Mouse (Mus musculus): ENCODE results near the gene Mrps31. TPM values are rescaled to one million over a fixed set of nuclear protein-coding genes. Genes with fewer than 3 reads are reported as not detected.

Gene Mrps31
- polyA plus RNA-seq, 1 experiment from 2014 or later: 33.9 TPM

DNA sequence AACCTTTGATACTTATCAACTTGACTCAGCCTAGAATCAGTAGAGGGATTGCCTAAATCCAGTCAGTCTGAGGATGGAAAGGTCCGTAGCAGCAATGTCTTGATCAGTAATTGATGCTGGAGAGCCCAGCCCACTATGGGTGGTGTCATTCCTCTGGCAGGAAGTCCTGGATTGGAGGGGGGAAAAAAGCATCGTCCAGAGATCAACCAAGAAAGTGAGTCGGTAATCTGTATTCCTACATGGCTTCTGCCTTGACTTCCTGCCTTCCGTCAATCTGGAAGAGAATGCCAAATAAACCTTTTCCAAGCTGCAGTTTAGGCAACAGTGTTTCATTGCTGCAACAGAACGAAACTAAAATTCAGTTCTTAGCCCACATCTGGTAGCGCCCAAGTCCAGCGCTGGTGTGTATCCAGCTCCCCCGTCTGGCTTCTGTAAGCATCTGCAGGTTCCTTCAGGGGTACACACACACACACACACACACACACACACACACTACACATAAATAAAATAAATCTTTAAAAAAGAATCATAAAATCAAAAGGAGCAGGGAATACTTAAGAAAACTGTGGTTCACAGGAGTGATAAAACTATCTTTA lies 11.8 kb upstream of the Mrps31 start:
- Histone ChIP-seq H3K9me3 (no peaks in the 10 kb centered on the region), H3K4me3 (peak overlapping the region; percentile 69; the same call in 1 of the 2 replicates), H3K9ac (replicated peaks) (no peak overlapping the region; the same call in 1 of the 2 replicates), H3K36me3 (no peaks in the 10 kb centered on the region), H3K27ac (replicated peaks) (no peak overlapping the region), H3K27me3 (no peaks in the 10 kb centered on the region), H3K4me1 (peaks cover 14% of the 10 kb centered on the region), H3K4me2 (replicated peaks) (peak overlapping the region; percentile 64)
- 87% methylated on average over 8 of the region's 8 CpGs for WGBS
- ATAC-seq (replicated peaks): no peak

DNA sequence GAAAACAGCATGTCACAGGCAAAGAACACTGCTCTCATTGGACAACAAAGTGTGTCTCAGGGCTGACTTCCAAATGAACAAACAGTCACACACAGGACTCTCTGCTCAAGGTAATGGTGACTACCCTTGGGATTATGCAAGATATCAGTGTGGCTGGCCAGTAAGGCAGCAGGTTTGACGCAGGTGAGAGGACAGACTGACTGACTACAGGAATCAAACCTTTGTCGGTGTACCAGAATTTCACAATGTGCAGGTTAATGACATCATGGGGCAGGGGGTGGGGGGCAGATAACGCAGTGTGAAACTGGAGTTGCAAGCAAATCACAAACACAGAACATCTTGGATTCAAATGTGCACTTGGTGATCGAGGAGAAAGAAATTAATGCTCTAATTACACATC lies 10.6 kb upstream of the Mrps31 start:
- no peak overlapping the region for H3K4me2 ChIP-seq (replicated peaks)
- ATAC-seq (replicated peaks): no peak
- 92% methylated on average over 4 of the region's 4 CpGs for WGBS
- no peaks in the 10 kb centered on the region for H3K9me3 ChIP-seq
- no peaks in the 10 kb centered on the region for H3K27me3 ChIP-seq
- H3K4me1 ChIP-seq: peaks cover 14% of the 10 kb centered on the region
- H3K36me3 ChIP-seq: no peaks in the 10 kb centered on the region
- no peak overlapping the region for H3K27ac ChIP-seq (replicated peaks)
- H3K9ac ChIP-seq (replicated peaks): no peak overlapping the region
- H3K4me3 ChIP-seq: no peak overlapping the region

DNA sequence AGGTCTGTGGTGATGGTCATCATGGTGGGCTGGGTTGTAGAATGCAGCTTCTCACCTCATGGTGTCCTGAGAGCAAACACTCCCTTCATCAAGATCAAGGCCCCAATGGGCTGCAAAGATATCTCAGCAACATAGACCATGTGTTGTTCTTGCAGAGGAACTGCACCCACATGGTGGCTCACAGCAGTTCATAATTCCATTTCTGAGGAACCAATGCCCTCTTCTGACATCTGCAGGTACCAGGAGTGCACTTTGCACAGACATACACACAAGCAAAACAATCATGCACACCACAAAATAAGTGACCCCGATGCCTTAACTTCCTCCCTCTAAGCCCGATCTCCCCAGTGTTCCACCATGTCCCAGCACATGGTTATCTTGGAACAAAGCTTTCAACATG lies 7.9 kb upstream of the Mrps31 start:
- no peak overlapping the region for H3K4me2 ChIP-seq (replicated peaks)
- no peaks in the 10 kb centered on the region for H3K9me3 ChIP-seq
- no peaks in the 10 kb centered on the region for H3K36me3 ChIP-seq
- peaks cover 7% of the 10 kb centered on the region; the same call in 1 of the 2 replicates for H3K4me1 ChIP-seq
- H3K9ac ChIP-seq (replicated peaks): no peak overlapping the region
- no peak overlapping the region for H3K4me3 ChIP-seq
- no peak for ATAC-seq (replicated peaks)
- H3K27me3 ChIP-seq: no peaks in the 10 kb centered on the region
- WGBS: 94% methylated on average over 2 of the region's 2 CpGs
- no peak overlapping the region for H3K27ac ChIP-seq (replicated peaks)

DNA sequence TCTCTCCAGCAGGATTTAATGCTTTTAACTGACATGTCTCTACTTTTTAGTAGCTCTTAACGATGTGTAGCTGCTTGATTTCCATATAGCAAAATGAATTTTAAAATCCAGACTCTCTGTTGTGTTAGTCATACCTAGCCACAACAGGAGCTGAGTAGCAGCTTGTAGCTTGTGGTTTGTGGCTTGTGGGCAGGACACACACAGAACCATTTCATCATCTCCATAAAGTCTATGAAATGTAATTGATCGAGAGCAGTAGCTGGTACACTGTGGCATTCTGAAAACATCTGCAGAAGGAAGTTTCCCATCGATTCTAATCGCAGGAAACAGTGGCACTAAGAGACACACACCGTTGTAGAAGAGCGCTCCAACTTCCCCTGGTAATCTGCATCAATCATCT lies 5.4 kb upstream of the Mrps31 start:
- no peak overlapping the region for H3K4me3 ChIP-seq
- H3K27ac ChIP-seq (replicated peaks): no peak overlapping the region
- no peaks in the 10 kb centered on the region for H3K9me3 ChIP-seq
- H3K4me2 ChIP-seq (replicated peaks): no peak overlapping the region
- 81% methylated on average over 6 of the region's 6 CpGs for WGBS
- no peaks in the 10 kb centered on the region for H3K36me3 ChIP-seq
- no peak for ATAC-seq (replicated peaks)
- H3K9ac ChIP-seq (replicated peaks): no peak overlapping the region
- H3K4me1 ChIP-seq: peaks cover 3% of the 10 kb centered on the region
- no peaks in the 10 kb centered on the region for H3K27me3 ChIP-seq

DNA sequence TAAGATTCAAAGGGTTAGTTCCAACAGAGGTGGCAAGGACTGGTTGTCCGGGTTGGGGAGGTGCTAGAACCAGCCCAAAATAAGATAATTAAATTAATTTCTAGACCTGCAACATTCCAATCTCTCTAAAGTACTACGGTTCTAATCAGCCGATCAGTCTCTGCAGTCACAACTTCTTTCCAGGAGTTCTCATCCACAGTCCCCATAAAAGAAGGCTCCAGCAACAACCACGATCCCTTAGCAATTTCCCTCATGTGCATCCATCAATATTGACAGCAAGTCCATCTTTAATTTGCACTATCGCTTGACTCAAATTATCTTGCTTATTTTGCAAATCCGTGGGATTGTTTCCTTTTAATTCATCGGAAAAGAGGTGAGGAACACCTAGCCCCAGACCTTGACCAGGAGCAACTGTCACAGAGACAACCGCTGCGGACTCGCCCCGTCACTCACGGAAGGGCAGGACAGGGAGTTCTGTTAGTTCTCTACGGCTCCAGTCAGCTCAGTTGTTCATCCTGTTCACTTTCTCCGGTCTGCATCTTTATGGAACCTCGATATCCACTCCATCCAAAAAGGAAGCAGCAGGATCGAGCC lies 376 bp upstream of the Mrps31 start:
- H3K27ac ChIP-seq (replicated peaks): peak overlapping the region; percentile 84
- H3K9ac ChIP-seq (replicated peaks): peak overlapping the region; percentile 87
- H3K4me2 ChIP-seq (replicated peaks): peak overlapping the region; percentile 87
- peaks cover 3% of the 10 kb centered on the region; the same call in 1 of the 2 replicates for H3K36me3 ChIP-seq
- 16% methylated on average over 16 of the region's 16 CpGs for WGBS
- peaks cover 19% of the 10 kb centered on the region for H3K4me1 ChIP-seq
- no peaks in the 10 kb centered on the region for H3K9me3 ChIP-seq
- peak overlapping the region; percentile 85 for H3K4me3 ChIP-seq
- peak; percentile 23 for ATAC-seq (replicated peaks)
- no peaks in the 10 kb centered on the region for H3K27me3 ChIP-seq

DNA sequence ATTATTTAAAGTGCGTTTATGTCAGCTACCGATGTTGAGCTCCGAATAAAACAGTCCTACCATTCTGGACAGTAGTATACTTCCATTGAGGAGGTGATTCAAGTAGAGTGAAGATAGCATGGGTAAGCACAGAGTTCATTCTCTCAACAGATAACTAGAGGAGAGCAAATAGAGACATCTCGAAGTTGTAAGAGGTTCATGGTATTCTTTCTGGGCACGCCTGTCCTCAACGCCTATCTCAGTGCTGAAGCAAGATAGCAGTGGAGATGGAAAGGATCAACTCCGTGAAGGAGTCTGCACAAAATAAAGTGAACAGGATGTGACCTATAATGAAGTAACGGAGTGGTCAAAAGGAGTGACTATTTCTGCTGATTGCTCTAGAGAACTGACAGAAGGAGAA lies 810 bp downstream of the Mrps31 start:
- H3K27ac ChIP-seq (replicated peaks): no peak overlapping the region
- peaks cover 9% of the 10 kb centered on the region; the same call in 1 of the 2 replicates for H3K36me3 ChIP-seq
- no peak for ATAC-seq (replicated peaks)
- no peaks in the 10 kb centered on the region for H3K9me3 ChIP-seq
- WGBS: 23% methylated on average over 8 of the region's 8 CpGs
- no peaks in the 10 kb centered on the region for H3K27me3 ChIP-seq
- H3K9ac ChIP-seq (replicated peaks): peak overlapping the region; percentile 87
- peak overlapping the region; percentile 87 for H3K4me2 ChIP-seq (replicated peaks)
- H3K4me1 ChIP-seq: peaks cover 19% of the 10 kb centered on the region
- peak overlapping the region; percentile 85 for H3K4me3 ChIP-seq

Other genes starting within 250 kb of the Mrps31 start
- 7.3 and 7.6 TPM in 2 replicates for gene Nek3, start 244.9 kb upstream of the Mrps31 start, polyA plus RNA-seq (2015; fragmentation: Nextera tagmentation; extraction: Ambion mirVana)
- gene Ckap2, start 225.5 kb upstream of the Mrps31 start, polyA plus RNA-seq (2015; fragmentation: Nextera tagmentation; extraction: Ambion mirVana): 28.4 and 28.7 TPM in 2 replicates
- 41.4 TPM in 2 replicates for gene Vps36, start 218.6 kb upstream of the Mrps31 start, polyA plus RNA-seq (2015; fragmentation: Nextera tagmentation; extraction: Ambion mirVana)
- 6.2 and 7.5 TPM in 2 replicates for gene Thsd1, start 184.0 kb upstream of the Mrps31 start, polyA plus RNA-seq (2015; fragmentation: Nextera tagmentation; extraction: Ambion mirVana)
- gene Tpte, start 127.9 kb upstream of the Mrps31 start, polyA plus RNA-seq (2015; fragmentation: Nextera tagmentation; extraction: Ambion mirVana): not detected in 2 replicates
- 8.9 and 9.1 TPM in 2 replicates for gene Slc25a15, start 12.8 kb upstream of the Mrps31 start, polyA plus RNA-seq (2015; fragmentation: Nextera tagmentation; extraction: Ambion mirVana)